Mouse (Mus musculus) liver, adult 2 months (tissue): ENCODE data around the gene Coro1c.
A peak's percentile ranks its signal among the peaks of the same experiment; 100 is the strongest.
"Not testable (repeated sequence)": the region's sequence is repeated elsewhere in the genome, so short reads cannot be mapped to it uniquely, and the experiment has no call there.

Experiments used
- CTCF ChIP-seq: fragments of 200-500 bp; IDR thresholded peaks from 2 replicates; pipeline ENCODE4 v1.5.1; 2011; ENCODE audit warnings: low read depth, low read length, control low read depth
- POLR2A ChIP-seq: fragments of 200-500 bp; IDR thresholded peaks from 2 replicates; pipeline ENCODE4 v1.6.1; 2011; ENCODE audit warnings: low read length, control low read depth; ENCODE audit not compliant: insufficient read depth; ENCODE audit errors: extremely low read depth

DNA sequence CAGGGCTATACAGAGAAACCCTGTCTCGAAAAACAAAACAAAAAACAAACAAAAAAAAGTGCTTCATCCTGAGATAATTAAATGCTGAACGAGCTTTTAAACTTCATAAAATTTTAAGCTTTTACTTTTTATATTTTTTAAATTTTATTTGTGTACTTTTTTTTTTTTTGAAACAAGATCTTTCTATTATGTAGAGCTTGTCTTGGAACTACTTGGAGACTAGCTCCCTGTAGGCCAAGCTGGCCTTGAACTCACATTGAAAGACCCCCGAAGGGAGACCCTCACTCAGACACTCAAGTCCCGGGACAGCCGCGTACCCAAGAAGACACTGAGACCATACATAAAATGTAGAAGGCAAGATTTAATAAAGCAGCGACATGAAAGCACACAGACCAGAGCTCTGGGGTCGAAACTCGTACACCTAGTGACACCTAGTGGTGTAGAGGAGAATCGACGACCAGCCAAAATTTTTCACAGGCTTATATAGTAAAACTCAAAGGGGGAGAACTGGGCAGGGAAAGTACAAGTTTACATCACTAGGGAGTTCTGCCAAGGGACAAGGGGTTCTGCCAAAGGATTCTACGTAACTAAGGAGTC is 96.6 kb downstream of the Coro1c start:
- TF ChIP-seq CTCF, result peak; percentile 8; the same call in 1 of the 2 replicates
- not testable (repeated sequence) for TF ChIP-seq POLR2A
